Mouse (Mus musculus) bone marrow, adult 2 months (tissue): ENCODE measurements around the gene Zfp791.

Experiments used
- CTCF ChIP-seq: fragments of 200-500 bp; IDR thresholded peaks from 2 replicates; pipeline ENCODE4 v1.5.1; 2011; ENCODE audit warnings: low read length, control low read depth; ENCODE audit not compliant: control insufficient read depth, insufficient read depth
- POLR2A ChIP-seq: fragments of 200-500 bp; IDR thresholded peaks from 2 replicates; pipeline ENCODE4 v1.6.1; 2011; ENCODE audit warnings: low read depth, mild to moderate bottlenecking, control low read depth, low read length, borderline replicate concordance; ENCODE audit not compliant: control insufficient read depth

GRCm38 (mm10) chr8:85084633-85085032 is 38.3 kb downstream of the Zfp791 start:
- no peak for TF ChIP-seq CTCF
- TF ChIP-seq POLR2A = no peak
